Mouse (Mus musculus): ENCODE data around the gene Dmkn. TPM values are rescaled to one million over a fixed set of nuclear protein-coding genes. Genes with fewer than 3 reads are reported as not detected.
A peak's percentile ranks its signal among the peaks of the same experiment; 100 is the strongest.
"Not testable (repeated sequence)": the region's sequence is repeated elsewhere in the genome, so short reads cannot be mapped to it uniquely, and the experiment has no call there.

Dmkn gene
- total RNA-seq (2022): 1 to 10 TPM in 1 of 4 experiments, under 1 TPM in 1, not detected in 2; 0.48 to 1.0 TPM

GRCm38 (mm10) chr7:30763456-30763855 lies at the start of gene Dmkn:
Gene Dmkn, plus strand, starts transcription at chr7:30763756.
- DNase-seq (ENCODE audit: low spot score in 2 of 2): no peak

- peak in 1 of 2 experiments; percentile 25 for DNase-seq (ENCODE audit: low spot score in 2 of 2)
These were observed 46.4 kb upstream of the Dmkn start for GRCm38 (mm10) chr7:30717006-30717715.

GRCm38 (mm10) chr7:30717716-30718046 lies 45.9 kb upstream of the Dmkn start:
- DNase-seq (ENCODE audit: low spot score in 2 of 2): peak in 1 of 2 experiments; percentile 16

- no peak for DNase-seq (ENCODE audit: low spot score in 2 of 2)
These were observed 43.9 kb upstream of the Dmkn start for GRCm38 (mm10) chr7:30719669-30720068.

- no peak for DNase-seq (ENCODE audit: low spot score in 2 of 2)
These were observed 42.3 kb upstream of the Dmkn start for GRCm38 (mm10) chr7:30721286-30721685.

- DNase-seq (ENCODE audit: low spot score in 2 of 2): no peak
These were observed 40.1 kb upstream of the Dmkn start for GRCm38 (mm10) chr7:30723274-30723953.

GRCm38 (mm10) chr7:30728214-30728613 lies 35.3 kb upstream of the Dmkn start:
- no peak for DNase-seq (ENCODE audit: low spot score in 2 of 2)

- no peak for DNase-seq (ENCODE audit: low spot score in 2 of 2)
These were observed 34.7 kb upstream of the Dmkn start for GRCm38 (mm10) chr7:30728739-30729395.

GRCm38 (mm10) chr7:30729396-30730063 lies 34.0 kb upstream of the Dmkn start, which contains the start of gene Tmem147:
Gene Tmem147, minus strand, starts transcription at chr7:30729540.
- DNase-seq (ENCODE audit: low spot score in 2 of 2): peak; percentile 91 to 92

GRCm38 (mm10) chr7:30730064-30730722 lies 33.4 kb upstream of the Dmkn start:
- DNase-seq (ENCODE audit: low spot score in 2 of 2): not testable (repeated sequence)

GRCm38 (mm10) chr7:30736211-30736610 lies 27.3 kb upstream of the Dmkn start:
- no peak for DNase-seq (ENCODE audit: low spot score in 2 of 2)

GRCm38 (mm10) chr7:30742570-30742969 lies 21.0 kb upstream of the Dmkn start:
- not testable (repeated sequence) for DNase-seq (ENCODE audit: low spot score in 2 of 2)

GRCm38 (mm10) chr7:30743617-30744016 lies 19.9 kb upstream of the Dmkn start, which contains the start of gene Gapdhs:
Gene Gapdhs, minus strand, starts transcription at chr7:30743681.
- not testable (repeated sequence) for DNase-seq (ENCODE audit: low spot score in 2 of 2)

GRCm38 (mm10) chr7:30744022-30744598 lies 19.4 kb upstream of the Dmkn start:
- DNase-seq (ENCODE audit: low spot score in 2 of 2): no peak

GRCm38 (mm10) chr7:30747525-30748204 lies 15.9 kb upstream of the Dmkn start:
- DNase-seq (ENCODE audit: low spot score in 2 of 2): no peak

GRCm38 (mm10) chr7:30749824-30750606 lies 13.5 kb upstream of the Dmkn start:
- DNase-seq (ENCODE audit: low spot score in 2 of 2): no peak

GRCm38 (mm10) chr7:30751086-30751669 lies 12.4 kb upstream of the Dmkn start, which contains the start of gene Sbsn:
Gene Sbsn, plus strand, starts transcription at chr7:30751471.
- no peak for DNase-seq (ENCODE audit: low spot score in 2 of 2)

- DNase-seq (ENCODE audit: low spot score in 2 of 2): no peak
These were observed 6.6 kb upstream of the Dmkn start for GRCm38 (mm10) chr7:30757001-30757400.

GRCm38 (mm10) chr7:30758853-30759252 lies 4.7 kb upstream of the Dmkn start:
- no peak for DNase-seq (ENCODE audit: low spot score in 2 of 2)

Measured in gastrocnemius, adult 8-10 months (tissue).